Comparison of ENCODE assay signal across 26 mouse cellular contexts in genomic region chr11:16268396-16268795, GRCm38 (mm10). TPM values are rescaled to one million over a fixed set of nuclear protein-coding genes. Genes with fewer than 3 reads are reported as not detected.
DNase-seq lines count a peak whose midpoint lies in the region; ATAC-seq and TF ChIP-seq lines count a peak whose summit lies in the region.
"Had no signal": no experiment of that assay in that cellular context is flagged by ENCODE, and none has a peak within 500 bp of the region (broad histone marks: within the 10 kb centered on the region; RNA-seq: fewer than 3 reads in every experiment).

No protein-coding gene starts in this region.

- no peak overlapping the region for H3K4me2 ChIP-seq in limb, embryonic 14.5 days (replicated peaks; ENCODE audit: low read depth, low read length, severe bottlenecking)
- H3K4me2 ChIP-seq: embryonic facial prominence, embryonic 12.5 days; embryonic facial prominence, embryonic 15.5 days; forebrain, embryonic 12.5 days had no signal

- WGBS in limb, embryonic 14.5 days = 90% methylated on average over 1 of the region's 1 CpGs
- WGBS in limb, embryonic 10.5 days = 94% methylated on average over 1 of the region's 1 CpGs

- no peak overlapping the region for H3K4me3 ChIP-seq in limb, embryonic 14.5 days (replicated peaks; ENCODE audit: low read length)
- no peak overlapping the region for H3K4me3 ChIP-seq in limb, embryonic 10.5 days
- H3K4me3 ChIP-seq: embryonic facial prominence, embryonic 12.5 days; embryonic facial prominence, embryonic 15.5 days; erythroblast, embryonic 14.5 days; forebrain, embryonic 10.5 days; forebrain, embryonic 12.5 days had no signal

- no peaks in the 10 kb centered on the region for H3K27me3 ChIP-seq in limb, embryonic 14.5 days (ENCODE audit: control insufficient read depth, insufficient read depth, low read length)
- H3K27me3 ChIP-seq in limb, embryonic 10.5 days (ENCODE audit: low read depth, poor library complexity, severe bottlenecking) = no peaks in the 10 kb centered on the region
- H3K27me3 ChIP-seq: embryonic facial prominence, embryonic 12.5 days; embryonic facial prominence, embryonic 15.5 days; forebrain, embryonic 12.5 days had no signal

- no peaks in the 10 kb centered on the region for H3K9me3 ChIP-seq in limb, embryonic 14.5 days (ENCODE audit: control insufficient read depth, low read length)
- H3K9me3 ChIP-seq in limb, embryonic 10.5 days (replicated peaks) = no peaks in the 10 kb centered on the region
- H3K9me3 ChIP-seq: embryonic facial prominence, embryonic 12.5 days; embryonic facial prominence, embryonic 15.5 days; forebrain, embryonic 10.5 days; forebrain, embryonic 12.5 days had no signal

- TF ChIP-seq POLR2A in limb, embryonic 14.5 days (IDR thresholded peaks at IDR 0.05; ENCODE audit: borderline replicate concordance, extremely low read depth, insufficient read depth, insufficient read length) = no peak

- peak; percentile 97 for ATAC-seq in frontal cortex, adult (ENCODE audit: low TSS enrichment)
- ATAC-seq in limb, embryonic 14.5 days (ENCODE audit: low FRiP score, low read depth) = no peak
- ATAC-seq: forebrain, embryonic 14.5 days; forebrain, embryonic 16.5 days had no signal

- intact Hi-C loops in heart, postnatal 14 days (cut with DNase I) = loop anchor here (10.0 kb wide), 1 partner anchor 146 kb away; no protein-coding TSS in a partner anchor

- H3K36me3 ChIP-seq in limb, embryonic 14.5 days (ENCODE audit: control insufficient read depth, insufficient read depth, low read length) = no peaks in the 10 kb centered on the region
- H3K36me3 ChIP-seq in limb, embryonic 10.5 days = no peaks in the 10 kb centered on the region
- H3K36me3 ChIP-seq: embryonic facial prominence, embryonic 12.5 days; embryonic facial prominence, embryonic 15.5 days; forebrain, embryonic 10.5 days; forebrain, embryonic 12.5 days had no signal

- DNase-seq in frontal cortex, postnatal 10 days (ENCODE audit: low spot score in 2 of 2) = no peak
- peak; percentile 42 for DNase-seq in limb, embryonic 14.5 days (ENCODE audit: low spot score)
- no peak for DNase-seq in limb, embryonic 10.5 days (ENCODE audit: low spot score)
- DNase-seq in brain, adult 2 months (ENCODE audit: low read depth, low spot score) = peak; percentile 63
- peak; percentile 36 for DNase-seq in telencephalon, adult 2 months (ENCODE audit: low read depth, low spot score)
- no peak for DNase-seq in heart, postnatal 14 days
- DNase-seq: adrenal gland, adult 2 months; adrenal gland, postnatal 10 days; adrenal gland, postnatal 25 days; cerebellum, adult 11-12 months; cerebellum, adult 2 months; cerebellum, adult 9-11 months; cerebellum, postnatal 14 days; cerebellum, postnatal 36 days; embryo, embryonic 11 days had no signal

- H3K27ac ChIP-seq in limb, embryonic 14.5 days (replicated peaks; ENCODE audit: low read depth, low read length) = no peak overlapping the region
- H3K27ac ChIP-seq in limb, embryonic 10.5 days = no peak overlapping the region
- H3K27ac ChIP-seq: embryonic facial prominence, embryonic 12.5 days; embryonic facial prominence, embryonic 15.5 days; forebrain, embryonic 10.5 days; forebrain, embryonic 12.5 days had no signal

- H3K4me1 ChIP-seq in limb, embryonic 14.5 days (ENCODE audit: control insufficient read depth, insufficient read depth, low read length) = no peaks in the 10 kb centered on the region
- no peaks in the 10 kb centered on the region for H3K4me1 ChIP-seq in limb, embryonic 10.5 days
- H3K4me1 ChIP-seq: embryonic facial prominence, embryonic 12.5 days; embryonic facial prominence, embryonic 15.5 days; forebrain, embryonic 10.5 days; forebrain, embryonic 12.5 days had no signal

- no peak overlapping the region for H3K9ac ChIP-seq in limb, embryonic 14.5 days (ENCODE audit: low read depth, low read length, severe bottlenecking)
- H3K9ac ChIP-seq: embryonic facial prominence, embryonic 12.5 days; embryonic facial prominence, embryonic 15.5 days; forebrain, embryonic 12.5 days had no signal

RNA-seq across cellular contexts. Expression of gene Vstm2a, which starts 10.9 kb away (rescaled TPM):
- polyA plus RNA-seq in limb, embryonic 14.5 days (2012; rRNA removed) = 3.6 TPM in 2 replicates
- polyA plus RNA-seq in limb, embryonic 14.5 days (2014; fragmentation: Nextera tagmentation; extraction: Ambion mirVana) = 3.1 and 5.4 TPM in 2 replicates
- polyA plus RNA-seq in limb, embryonic 10.5 days (2016; fragmentation: Nextera tagmentation; extraction: Ambion mirVana) = 0.48 and 0.74 TPM in 2 replicates
- total RNA-seq in heart, postnatal 14 days (2021) = under 1 TPM in 1 of 2 experiments, not detected in 1; 0.37 TPM
- total RNA-seq: adrenal gland, postnatal 25 days; common myeloid progenitor, adult 5-6 weeks; MEL had no signal
- polyA plus RNA-seq: adrenal gland, adult 2 months; C2C12; erythroblast, embryonic 14.5 days had no signal

Comparison
In these comparisons a context has a peak if more than half of its experiments do, and no peak if none do; other contexts are left out.
1. DNase-seq: peak in limb, embryonic 14.5 days (single experiment), brain, adult 2 months (single experiment) and telencephalon, adult 2 months (single experiment); none in frontal cortex, postnatal 10 days (0 of 2), limb, embryonic 10.5 days (single experiment) and heart, postnatal 14 days (0 of 2).